Mouse (Mus musculus) adrenal gland, adult (tissue): ENCODE data around the gene Pga5.
A peak's percentile ranks its signal among the peaks of the same experiment; 100 is the strongest.

Experiments
- DNase-seq, 2 experiments: peaks; one replicate each; pipeline ENCODE4 v3.0.0; 2022 to 2023; ENCODE audit warnings: low spot score in 1 of 2; ENCODE audit not compliant: inconsistent age in 2 of 2

Gene Pga5

GRCm38 (mm10) chr19:10671319-10671718 is 6.6 kb downstream of the Pga5 start:
- DNase-seq = no peak

GRCm38 (mm10) chr19:10665499-10665898 is 12.4 kb downstream of the Pga5 start:
- DNase-seq = peak; percentile 46 to 82

- no peak for DNase-seq
Observed at GRCm38 (mm10) chr19:10665093-10665492, 12.8 kb downstream of the Pga5 start.

GRCm38 (mm10) chr19:10662665-10663064 is 15.2 kb downstream of the Pga5 start:
- no peak for DNase-seq

GRCm38 (mm10) chr19:10661919-10662318 is 16.0 kb downstream of the Pga5 start:
- no peak for DNase-seq

GRCm38 (mm10) chr19:10661373-10661772 is 16.5 kb downstream of the Pga5 start:
- DNase-seq = no peak

- no peak for DNase-seq
Observed at GRCm38 (mm10) chr19:10658406-10658805, 19.5 kb downstream of the Pga5 start.

GRCm38 (mm10) chr19:10657742-10658141 is 20.1 kb downstream of the Pga5 start:
- DNase-seq = no peak

GRCm38 (mm10) chr19:10656058-10656457 is 21.8 kb downstream of the Pga5 start:
- DNase-seq = no peak

- no peak for DNase-seq
Observed at GRCm38 (mm10) chr19:10648156-10648555, 29.7 kb downstream of the Pga5 start.

GRCm38 (mm10) chr19:10645616-10646015 is 32.3 kb downstream of the Pga5 start:
- peak; percentile 54 to 74 for DNase-seq

- no peak for DNase-seq
Observed at GRCm38 (mm10) chr19:10640589-10641378, 37.1 kb downstream of the Pga5 start.

GRCm38 (mm10) chr19:10640080-10640479 is 37.8 kb downstream of the Pga5 start:
- no peak for DNase-seq

- DNase-seq = no peak
Observed at GRCm38 (mm10) chr19:10637840-10638239, 40.0 kb downstream of the Pga5 start.

- peak in 1 of 2 experiments; percentile 75 for DNase-seq
Observed at GRCm38 (mm10) chr19:10634872-10635318, 43.0 kb downstream of the Pga5 start.

- DNase-seq = peak; percentile 58 to 86
Observed at GRCm38 (mm10) chr19:10634106-10634871, 43.6 kb downstream of the Pga5 start, which contains the start of gene Vwce. Gene Vwce (plus strand): TSS chr19:10634213.
